Mouse (Mus musculus) intestine, embryonic 14.5 days (tissue): Measurements from ENCODE around the gene Ttc17. TPM values are rescaled to one million over a fixed set of nuclear protein-coding genes. Genes with fewer than 3 reads are reported as not detected.

Source experiments
- ATAC-seq: fragments of 200-750 bp; cut with Nextera tagmentation; replicated peaks from 2 replicates; pipeline ENCODE4 v1.8.0; 2017; ENCODE audit warnings: low read depth, moderate number of reproducible peaks, moderate TSS enrichment, moderate library complexity; ENCODE audit not compliant: low FRiP score, low TSS enrichment
- DNase-seq: peaks from one replicate; pipeline ENCODE4 v3.0.0-alpha.2; 2018; ENCODE audit warnings: low spot score
- H3K27ac ChIP-seq: fragments of 300-500 bp; sonication (generic); 2 replicates; pipeline ENCODE4 v1.5.1; 2014; ENCODE audit warnings: low read depth, mild to moderate bottlenecking, control low read depth
- H3K27me3 ChIP-seq: fragments of 300-500 bp; sonication (generic); replicated peaks from 2 replicates; pipeline ENCODE4 v1.6.1; 2014; ENCODE audit warnings: low read length, control low read depth; ENCODE audit not compliant: control insufficient read depth, insufficient read depth
- H3K36me3 ChIP-seq: fragments of 300-500 bp; sonication (generic); 2 replicates; pipeline ENCODE4 v1.6.1; 2014; ENCODE audit warnings: low read length, control low read depth; ENCODE audit not compliant: control insufficient read depth, insufficient read depth
- H3K4me1 ChIP-seq: fragments of 300-500 bp; sonication (generic); replicated peaks from 2 replicates; pipeline ENCODE4 v1.6.1; 2014; ENCODE audit warnings: low read length, control low read depth, mixed read lengths; ENCODE audit not compliant: control insufficient read depth, insufficient read depth
- H3K4me2 ChIP-seq: fragments of 300-500 bp; sonication (generic); 2 replicates; pipeline ENCODE4 v1.6.1; 2014; ENCODE audit warnings: low read length
- H3K4me3 ChIP-seq: fragments of 300-500 bp; sonication (generic); 2 replicates; pipeline ENCODE4 v1.5.1; 2014; ENCODE audit warnings: low read depth, low read length, control low read depth, mixed read lengths
- H3K9ac ChIP-seq: fragments of 300-500 bp; sonication (generic); 2 replicates; pipeline ENCODE4 v1.6.1; 2014; ENCODE audit warnings: mild to moderate bottlenecking, low read length
- H3K9me3 ChIP-seq: fragments of 300-500 bp; sonication (generic); 2 replicates; pipeline ENCODE4 v1.6.1; 2016; ENCODE audit warnings: low read length, control low read depth; ENCODE audit not compliant: control insufficient read depth
- WGBS: fragments of 180-500 bp; shearing (Covaris S2); extraction: QIAGEN DNeasy Blood & Tissue Kit; methylation state at CpG from one replicate; pipeline ENCODE4 v1.1.7; 2014; 5-methylcytosine and 5-hydroxymethylcytosine counted together
- polyA plus RNA-seq: library from polyadenylated mRNA; unstranded; fragments of >200 nt; fragmentation: Nextera tagmentation; extraction: Ambion mirVana; gene quantifications from 2 replicates; pipeline ENCODE4 v1.2.1, GENCODE M21; 2014

Ttc17 gene
- polyA plus RNA-seq, 1 experiment from 2014 or later: 17.7 TPM

- no peak overlapping the region for H3K27ac ChIP-seq
- no peaks in the 10 kb centered on the region for H3K4me1 ChIP-seq
- H3K27me3 ChIP-seq: no peaks in the 10 kb centered on the region
- peaks cover 93% of the 10 kb centered on the region for H3K36me3 ChIP-seq
- no peak overlapping the region for H3K4me3 ChIP-seq
- no peak overlapping the region for H3K9ac ChIP-seq
- no peak overlapping the region for H3K4me2 ChIP-seq
- ATAC-seq (no peak), DNase-seq (no peak)
- 78% methylated on average over 4 of the region's 4 CpGs for WGBS
- H3K9me3 ChIP-seq: peaks cover 5% of the 10 kb centered on the region; the same call in 1 of the 2 replicates
These were observed 46.0 kb downstream of the Ttc17 start for GRCm38 (mm10) chr2:94360398-94360973.

- Histone ChIP-seq H3K4me2 (no peak overlapping the region), H3K36me3 (peaks cover 10% of the 10 kb centered on the region; the same call in 1 of the 2 replicates), H3K27me3 (no peaks in the 10 kb centered on the region), H3K9me3 (no peaks in the 10 kb centered on the region), H3K27ac (no peak overlapping the region), H3K4me1 (no peaks in the 10 kb centered on the region), H3K9ac (no peak overlapping the region), H3K4me3 (no peak overlapping the region)
- WGBS: 68% methylated on average over 6 of the region's 6 CpGs
- ATAC-seq (no peak), DNase-seq (no peak)
These were observed 58.3 kb downstream of the Ttc17 start for GRCm38 (mm10) chr2:94348165-94348591.

GRCm38 (mm10) chr2:94346746-94347145, 59.7 kb downstream of the Ttc17 start:
- ATAC-seq (no peak), DNase-seq (no peak)
- no peaks in the 10 kb centered on the region for H3K9me3 ChIP-seq
- WGBS: 87% methylated on average over 5 of the region's 5 CpGs
- H3K4me2 ChIP-seq: no peak overlapping the region
- no peaks in the 10 kb centered on the region for H3K4me1 ChIP-seq
- H3K4me3 ChIP-seq: no peak overlapping the region
- H3K27me3 ChIP-seq: no peaks in the 10 kb centered on the region
- peaks cover 19% of the 10 kb centered on the region for H3K36me3 ChIP-seq
- H3K9ac ChIP-seq: no peak overlapping the region
- no peak overlapping the region for H3K27ac ChIP-seq

- Histone ChIP-seq H3K4me1 (no peaks in the 10 kb centered on the region), H3K9me3 (no peaks in the 10 kb centered on the region), H3K27me3 (no peaks in the 10 kb centered on the region), H3K27ac (no peak overlapping the region), H3K36me3 (peaks cover 36% of the 10 kb centered on the region), H3K4me3 (no peak overlapping the region), H3K9ac (no peak overlapping the region), H3K4me2 (no peak overlapping the region)
- DNase-seq (no peak), ATAC-seq (no peak)
- WGBS: 95% methylated on average over 4 of the region's 4 CpGs
These were observed 61.9 kb downstream of the Ttc17 start for GRCm38 (mm10) chr2:94344624-94345023.

- no peak for DNase-seq
- Histone ChIP-seq H3K4me1 (no peaks in the 10 kb centered on the region), H3K27ac (no peak overlapping the region), H3K4me2 (no peak overlapping the region), H3K9me3 (no peaks in the 10 kb centered on the region), H3K27me3 (no peaks in the 10 kb centered on the region), H3K9ac (no peak overlapping the region), H3K4me3 (no peak overlapping the region), H3K36me3 (peaks cover 42% of the 10 kb centered on the region)
- 88% methylated on average over 12 of the region's 12 CpGs for WGBS
- ATAC-seq: no peak
These were observed 62.9 kb downstream of the Ttc17 start for GRCm38 (mm10) chr2:94343290-94344285.

- Histone ChIP-seq H3K9ac (no peak overlapping the region), H3K4me1 (no peaks in the 10 kb centered on the region), H3K9me3 (no peaks in the 10 kb centered on the region), H3K4me2 (no peak overlapping the region), H3K36me3 (peaks cover 53% of the 10 kb centered on the region), H3K27me3 (no peaks in the 10 kb centered on the region), H3K27ac (no peak overlapping the region), H3K4me3 (no peak overlapping the region)
- ATAC-seq: no peak
- WGBS: 61% methylated on average over 1 of the region's 1 CpGs
- no peak for DNase-seq
These were observed 65.7 kb downstream of the Ttc17 start for GRCm38 (mm10) chr2:94340769-94341168.

- Histone ChIP-seq H3K27ac (no peak overlapping the region), H3K36me3 (peaks cover 61% of the 10 kb centered on the region), H3K9me3 (no peaks in the 10 kb centered on the region), H3K4me1 (no peaks in the 10 kb centered on the region), H3K27me3 (no peaks in the 10 kb centered on the region), H3K4me3 (no peak overlapping the region), H3K9ac (no peak overlapping the region), H3K4me2 (no peak overlapping the region)
- ATAC-seq (no peak), DNase-seq (no peak)
- WGBS: 91% methylated on average over 5 of the region's 5 CpGs
These were observed 67.0 kb downstream of the Ttc17 start for GRCm38 (mm10) chr2:94339495-94339894.

GRCm38 (mm10) chr2:94336336-94336735, 70.2 kb downstream of the Ttc17 start:
- Histone ChIP-seq H3K4me2 (no peak overlapping the region), H3K27ac (no peak overlapping the region), H3K9me3 (no peaks in the 10 kb centered on the region), H3K27me3 (no peaks in the 10 kb centered on the region), H3K4me1 (no peaks in the 10 kb centered on the region), H3K4me3 (no peak overlapping the region), H3K9ac (no peak overlapping the region), H3K36me3 (peaks cover 62% of the 10 kb centered on the region)
- 94% methylated on average over 9 of the region's 9 CpGs for WGBS
- ATAC-seq (no peak), DNase-seq (no peak)
